ENCODE assay signal across 24 mouse cellular contexts in genomic region chr2:166062431-166062830, GRCm38 (mm10).
DNase-seq lines count a peak whose midpoint lies in the region; ATAC-seq and TF ChIP-seq lines count a peak whose summit lies in the region.
"Had no signal": no experiment of that assay in that cellular context is flagged by ENCODE, and none has a peak within 500 bp of the region (broad histone marks: within the 10 kb centered on the region; RNA-seq: fewer than 3 reads in every experiment).

No protein-coding gene starts in this region.

- intact Hi-C loops in heart, adult 2 months (cut with DNase I), result no loop called here
- intact Hi-C loops in heart, postnatal 10 days (cut with DNase I), result no loop called here

- no peak overlapping the region for H3K9ac ChIP-seq in heart, adult 2 months (ENCODE audit: low read depth, low read length)
- H3K9ac ChIP-seq in kidney, embryonic 16.5 days (replicated peaks; ENCODE audit: low read length), result no peak overlapping the region
- H3K9ac ChIP-seq in intestine, embryonic 16.5 days (ENCODE audit: low read depth, low read length), result no peak overlapping the region
- no peak overlapping the region for H3K9ac ChIP-seq in stomach, embryonic 15.5 days
- H3K9ac ChIP-seq in hindbrain, postnatal 0 days (replicated peaks; ENCODE audit: low read length), result no peak overlapping the region
- H3K9ac ChIP-seq: forebrain, embryonic 13.5 days; hindbrain, embryonic 12.5 days; liver, embryonic 14.5 days; midbrain, embryonic 13.5 days; neural tube, embryonic 13.5 days had no signal

- TF ChIP-seq POLR2A in heart, adult 2 months (IDR thresholded peaks at IDR 0.05; ENCODE audit: insufficient read depth, low read depth, low read length), result no peak

- TF ChIP-seq CTCF in heart, adult 2 months (IDR thresholded peaks at IDR 0.05), result no peak
- no peak for TF ChIP-seq CTCF in hindbrain, postnatal 0 days (IDR thresholded peaks at IDR 0.05; ENCODE audit: low read depth)

- H3K9me3 ChIP-seq in kidney, embryonic 16.5 days (ENCODE audit: low read length), result no peaks in the 10 kb centered on the region
- no peaks in the 10 kb centered on the region for H3K9me3 ChIP-seq in intestine, embryonic 16.5 days (ENCODE audit: control insufficient read depth, low read length)
- H3K9me3 ChIP-seq in stomach, embryonic 15.5 days, result no peaks in the 10 kb centered on the region
- no peaks in the 10 kb centered on the region for H3K9me3 ChIP-seq in hindbrain, postnatal 0 days (ENCODE audit: low read length)
- H3K9me3 ChIP-seq: forebrain, embryonic 13.5 days; hindbrain, embryonic 12.5 days; midbrain, embryonic 13.5 days; neural tube, embryonic 13.5 days had no signal

- H3K4me1 ChIP-seq in heart, adult 2 months (ENCODE audit: control insufficient read depth, insufficient read depth, low read length), result no peaks in the 10 kb centered on the region; the same call in 1 of the 2 replicates
- H3K4me1 ChIP-seq in kidney, embryonic 16.5 days (ENCODE audit: insufficient read depth, low read length), result no peaks in the 10 kb centered on the region
- H3K4me1 ChIP-seq in intestine, embryonic 16.5 days (ENCODE audit: control insufficient read depth, insufficient read depth, low read length), result no peaks in the 10 kb centered on the region
- 0 out of 2 replicates have a peak, but pooled peaks cover 3% of the 10 kb centered on the region for H3K4me1 ChIP-seq in stomach, embryonic 15.5 days
- no peaks in the 10 kb centered on the region for H3K4me1 ChIP-seq in hindbrain, postnatal 0 days (ENCODE audit: insufficient read depth, low read length)
- H3K4me1 ChIP-seq: forebrain, embryonic 13.5 days; hindbrain, embryonic 12.5 days; midbrain, embryonic 13.5 days had no signal

- no peak for DNase-seq in heart, adult 2 months
- DNase-seq in heart, postnatal 10 days, result no peak
- DNase-seq in kidney, adult 9 months, result no peak
- no peak for DNase-seq in hindbrain, postnatal 0 days (ENCODE audit: low spot score)
- DNase-seq: adrenal gland, postnatal 25 days; cerebellum, adult 18-20 months; cerebellum, postnatal 10 days; kidney, postnatal 25 days; liver; lung, adult 2 months; lung, postnatal 10 days; right cerebral cortex, postnatal 4 days; thymus, adult 2 months; thymus, postnatal 36 days had no signal

- TF ChIP-seq EP300 in heart, adult 2 months (IDR thresholded peaks at IDR 0.05; ENCODE audit: insufficient read depth, low read depth, low read length), result no peak

- H3K79me2 ChIP-seq in heart, adult 2 months (replicated peaks; ENCODE audit: control insufficient read depth, insufficient read depth, low read length), result no peaks in the 10 kb centered on the region

- 86% methylated on average over 8 of the region's 8 CpGs for WGBS in heart, adult 2 months
- 76% methylated on average over 8 of the region's 8 CpGs for WGBS in kidney, embryonic 16.5 days
- WGBS in intestine, embryonic 16.5 days, result 85% methylated on average over 8 of the region's 8 CpGs
- 80% methylated on average over 8 of the region's 8 CpGs for WGBS in stomach, embryonic 15.5 days
- 82% methylated on average over 8 of the region's 8 CpGs for WGBS in hindbrain, postnatal 0 days

- no peak overlapping the region for H3K4me2 ChIP-seq in kidney, embryonic 16.5 days (replicated peaks; ENCODE audit: low read depth, low read length)
- no peak overlapping the region for H3K4me2 ChIP-seq in intestine, embryonic 16.5 days (ENCODE audit: low read depth, low read length)
- H3K4me2 ChIP-seq in stomach, embryonic 15.5 days, result no peak overlapping the region
- no peak overlapping the region for H3K4me2 ChIP-seq in hindbrain, postnatal 0 days (ENCODE audit: low read depth, low read length)
- H3K4me2 ChIP-seq: forebrain, embryonic 13.5 days; hindbrain, embryonic 12.5 days; midbrain, embryonic 13.5 days; neural tube, embryonic 13.5 days had no signal

- H3K36me3 ChIP-seq in heart, adult 2 months (ENCODE audit: control insufficient read depth, insufficient read depth, low read length), result peaks cover 10% of the 10 kb centered on the region
- H3K36me3 ChIP-seq in kidney, embryonic 16.5 days (ENCODE audit: insufficient read depth, low read length), result peaks cover 43% of the 10 kb centered on the region
- H3K36me3 ChIP-seq in intestine, embryonic 16.5 days (ENCODE audit: control insufficient read depth, insufficient read depth, low read length), result peaks cover 12% of the 10 kb centered on the region
- peaks cover 36% of the 10 kb centered on the region for H3K36me3 ChIP-seq in stomach, embryonic 15.5 days
- H3K36me3 ChIP-seq in hindbrain, postnatal 0 days (ENCODE audit: insufficient read depth, low read length), result peaks cover 40% of the 10 kb centered on the region; the same call in 1 of the 2 replicates

- H3K4me3 ChIP-seq in heart, adult 2 months, result no peak overlapping the region
- H3K4me3 ChIP-seq in kidney, embryonic 16.5 days (ENCODE audit: low read length), result no peak overlapping the region
- H3K4me3 ChIP-seq in intestine, embryonic 16.5 days (ENCODE audit: low read length), result no peak overlapping the region
- no peak overlapping the region for H3K4me3 ChIP-seq in stomach, embryonic 15.5 days (replicated peaks)
- H3K4me3 ChIP-seq in hindbrain, postnatal 0 days (ENCODE audit: low read length), result no peak overlapping the region
- H3K4me3 ChIP-seq: forebrain, embryonic 13.5 days; hindbrain, embryonic 12.5 days; layer of hippocampus, adult 2 months; midbrain, embryonic 13.5 days; neural tube, embryonic 13.5 days had no signal

- H3K27ac ChIP-seq in heart, adult 2 months, result peak overlapping the region; percentile 10; the same call in 1 of the 2 replicates
- peak overlapping the region; percentile 25; the same call in 1 of the 2 replicates for H3K27ac ChIP-seq in kidney, embryonic 16.5 days (ENCODE audit: low read length)
- H3K27ac ChIP-seq in intestine, embryonic 16.5 days (ENCODE audit: low read length), result peak overlapping the region; percentile 28
- peak overlapping the region; percentile 6; the same call in 1 of the 2 replicates for H3K27ac ChIP-seq in stomach, embryonic 15.5 days
- H3K27ac ChIP-seq in hindbrain, postnatal 0 days, result no peak overlapping the region
- H3K27ac ChIP-seq: forebrain, embryonic 13.5 days; hindbrain, embryonic 12.5 days; layer of hippocampus, adult 2 months; liver, embryonic 14.5 days; macrophage; midbrain, embryonic 13.5 days; neural tube, embryonic 13.5 days had no signal

- H3K27me3 ChIP-seq in heart, adult 2 months (ENCODE audit: control insufficient read depth, insufficient read depth, low read length), result no peaks in the 10 kb centered on the region
- H3K27me3 ChIP-seq in kidney, embryonic 16.5 days (ENCODE audit: insufficient read depth, low read length), result no peaks in the 10 kb centered on the region
- H3K27me3 ChIP-seq in intestine, embryonic 16.5 days (replicated peaks; ENCODE audit: control insufficient read depth, insufficient read depth, low read length), result no peaks in the 10 kb centered on the region
- H3K27me3 ChIP-seq in stomach, embryonic 15.5 days (replicated peaks), result no peaks in the 10 kb centered on the region
- no peaks in the 10 kb centered on the region for H3K27me3 ChIP-seq in hindbrain, postnatal 0 days (ENCODE audit: insufficient read depth, low read length)
- H3K27me3 ChIP-seq: forebrain, embryonic 13.5 days; hindbrain, embryonic 12.5 days; midbrain, embryonic 13.5 days; neural tube, embryonic 13.5 days had no signal

- no peak for ATAC-seq in kidney, embryonic 16.5 days (ENCODE audit: low FRiP score, low TSS enrichment)
- no peak for ATAC-seq in intestine, embryonic 16.5 days
- no peak for ATAC-seq in stomach, embryonic 15.5 days (ENCODE audit: insufficient read depth, low FRiP score, low read depth)
- ATAC-seq in hindbrain, postnatal 0 days, result no peak
- ATAC-seq: forebrain, embryonic 13.5 days; midbrain, embryonic 13.5 days had no signal
